Mouse (Mus musculus): Measurements from ENCODE around the gene Senp5.
A peak's percentile ranks its signal among the peaks of the same experiment; 100 is the strongest.

Senp5 gene

DNA sequence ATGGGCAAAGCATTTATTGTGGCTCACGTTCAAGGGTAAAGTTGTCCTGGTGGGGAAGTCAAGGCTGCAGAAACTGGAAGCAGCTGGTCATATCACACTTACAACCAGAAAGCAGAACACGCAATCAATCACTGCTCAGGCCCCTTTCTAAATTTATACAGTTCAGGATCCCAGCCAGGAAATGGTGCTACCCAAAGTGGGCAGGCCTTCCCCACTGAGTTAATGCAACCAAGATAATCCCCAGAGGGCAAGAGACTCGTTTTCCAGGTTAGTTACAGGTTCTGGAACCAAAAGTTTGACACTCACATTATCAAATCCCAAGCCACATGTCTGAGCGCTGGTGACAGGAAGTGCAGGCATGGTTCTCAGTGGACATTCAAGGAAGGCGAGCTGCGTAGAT, 64.2 kb downstream of the Senp5 start:
- DNase-seq = no peak

- no peak for DNase-seq
Measured at GRCm38 (mm10) chr16:31936568-31936967, 66.5 kb downstream of the Senp5 start.

GRCm38 (mm10) chr16:31935091-31935979, 67.8 kb downstream of the Senp5 start:
- peak; percentile 26 for DNase-seq

DNA sequence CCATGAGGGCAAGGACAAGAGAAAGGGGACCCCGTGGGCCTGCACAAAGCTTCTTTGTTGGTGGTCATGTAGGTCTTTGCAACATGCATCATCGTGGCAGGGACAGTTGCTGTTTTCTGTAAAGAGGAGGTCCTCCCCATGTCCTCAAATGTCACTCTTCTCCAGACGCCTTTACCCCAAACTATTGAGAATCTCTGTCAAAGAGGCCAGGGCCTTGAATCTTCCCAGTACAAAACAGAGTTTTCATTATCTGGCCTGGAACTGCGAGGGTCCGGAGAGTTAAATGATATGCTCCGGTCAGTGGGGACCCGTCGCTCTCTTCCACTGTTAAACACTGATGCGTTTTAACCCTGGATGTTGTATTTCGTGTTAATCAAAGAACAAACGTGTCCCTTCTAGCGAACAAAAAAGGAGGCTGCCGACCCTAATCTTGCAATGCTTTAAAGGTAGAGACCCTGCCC, 68.5 kb downstream of the Senp5 start:
- DNase-seq = no peak

DNA sequence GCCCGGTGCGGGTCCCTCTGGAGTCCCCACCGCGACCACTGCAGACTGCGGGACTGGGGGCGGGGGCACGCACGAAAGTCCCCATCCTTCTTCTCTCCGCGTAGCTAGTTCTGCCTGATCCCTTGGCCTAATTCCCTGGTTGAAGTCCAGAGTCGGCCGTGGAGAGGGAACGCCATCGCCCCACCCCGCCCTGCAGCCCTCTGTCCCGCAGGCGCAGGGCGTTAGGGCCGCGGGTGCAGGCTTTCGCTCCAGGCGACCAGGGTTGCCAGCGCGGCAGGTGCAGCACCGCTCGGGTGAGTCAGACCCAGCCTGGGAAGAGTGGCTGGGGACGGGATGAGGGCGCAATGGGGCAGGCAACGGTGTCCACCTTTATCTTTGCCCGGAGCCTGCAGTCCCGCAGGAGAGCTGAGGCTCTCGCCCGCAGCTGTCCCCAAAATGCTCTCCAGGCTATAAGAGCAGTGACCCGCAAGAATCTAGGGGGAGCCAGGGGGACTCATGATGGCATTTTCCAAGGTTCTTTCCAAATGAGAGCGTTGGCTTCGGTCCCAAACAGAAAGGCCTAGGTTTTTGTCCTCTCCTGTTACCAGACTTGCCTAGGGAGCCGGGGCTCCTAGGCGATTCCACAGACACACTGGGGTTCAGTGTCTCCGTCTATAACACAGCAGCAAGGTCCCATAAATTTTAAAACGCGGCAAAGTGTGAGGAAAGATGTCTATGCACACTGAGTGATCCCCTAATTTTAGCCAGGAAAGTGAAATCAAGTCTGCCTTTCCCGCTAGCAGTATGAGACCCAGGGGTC, 69.1 kb downstream of the Senp5 start, which contains the start of gene Pigz:
Pigz (plus strand) TSS at position 101 of the 799 bp plus-strand sequence.
- DNase-seq = peak; percentile 65

GRCm38 (mm10) chr16:31932840-31933697, 70.0 kb downstream of the Senp5 start:
- DNase-seq = peak; percentile 92

- DNase-seq = no peak
Measured at GRCm38 (mm10) chr16:31932255-31932654, 70.8 kb downstream of the Senp5 start.

GRCm38 (mm10) chr16:31931330-31931729, 71.8 kb downstream of the Senp5 start:
- DNase-seq = peak; percentile 17

GRCm38 (mm10) chr16:31927412-31927811, 75.7 kb downstream of the Senp5 start:
- no peak for DNase-seq

DNA sequence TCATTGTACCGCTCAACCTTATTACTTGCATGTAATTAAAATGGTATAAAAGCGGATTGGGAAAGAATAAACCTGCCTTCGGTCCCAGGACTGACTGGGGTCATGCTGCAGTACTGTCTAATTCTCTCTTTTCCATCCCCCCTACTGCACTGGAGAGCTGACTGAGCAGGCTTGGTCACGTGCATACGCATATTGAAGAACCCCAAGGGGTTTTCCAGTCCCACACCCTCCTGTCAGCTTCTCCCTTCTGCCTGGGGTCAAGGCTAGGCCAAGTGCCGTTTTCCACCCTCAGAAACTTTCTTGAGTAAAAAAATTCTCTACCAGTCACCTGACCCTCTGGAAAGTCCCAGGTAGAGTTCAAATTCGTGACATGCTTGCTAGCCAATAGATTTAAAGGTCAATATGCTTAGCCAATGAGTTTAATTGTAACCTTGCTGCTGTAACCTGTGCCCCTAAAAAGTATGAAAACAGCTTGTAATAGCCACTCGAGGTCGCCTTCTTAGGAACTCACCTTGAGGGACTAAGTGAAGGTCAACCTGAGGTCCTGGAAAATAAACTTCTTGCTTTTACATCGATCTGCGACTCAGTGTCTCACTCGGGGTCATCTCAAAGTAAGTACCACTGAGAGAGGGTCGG, 76.4 kb downstream of the Senp5 start:
- DNase-seq = no peak

- DNase-seq = no peak
Measured at GRCm38 (mm10) chr16:31926091-31926490, 77.0 kb downstream of the Senp5 start.

- DNase-seq = no peak
Measured at GRCm38 (mm10) chr16:31924368-31924767, 78.7 kb downstream of the Senp5 start.

- peak; percentile 89 for DNase-seq
Measured at GRCm38 (mm10) chr16:31918248-31918724, 84.8 kb downstream of the Senp5 start.

- DNase-seq = no peak
Measured at GRCm38 (mm10) chr16:31917776-31918175, 85.3 kb downstream of the Senp5 start.

GRCm38 (mm10) chr16:31910281-31910847, 92.7 kb downstream of the Senp5 start:
- peak; percentile 29 for DNase-seq

All from kidney, postnatal 10 days (tissue).